Mouse (Mus musculus) B cell, adult 62 days (primary cell): ENCODE data around the gene Prdm5. TPM values are rescaled to one million over a fixed set of nuclear protein-coding genes. Genes with fewer than 3 reads are reported as not detected.

ENCODE experiments used
- total RNA-seq: library from RNA; stranded (reverse); gene quantifications from 4 replicates; pipeline ENCODE4 v1.2.4, GENCODE M21; 2023

Gene Prdm5
- not detected in 4 replicates for total RNA-seq

GRCm38 (mm10) chr6:65778861-65779688, at the start of gene Prdm5:
Prdm5 (plus strand) TSS chr6:65778988.

DNA sequence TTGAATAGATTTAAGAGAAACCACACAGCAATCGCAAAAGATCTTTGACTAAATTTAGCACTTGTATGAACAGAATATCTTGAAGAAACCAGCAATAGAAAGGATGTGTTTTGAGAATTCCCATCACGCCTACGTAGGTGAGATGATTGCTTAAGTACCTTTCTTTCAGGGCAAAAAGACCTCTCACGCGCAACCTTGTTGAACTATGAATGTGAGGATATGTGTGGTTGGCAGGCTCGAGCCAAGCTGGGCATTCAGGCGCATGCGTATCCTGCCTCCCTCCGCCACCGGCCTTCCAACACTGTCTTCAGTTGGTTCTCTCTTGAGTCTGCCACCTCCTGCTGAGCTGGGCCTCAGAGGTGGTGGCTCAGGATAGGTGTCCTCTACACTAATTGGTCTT, 173.5 kb downstream of the Prdm5 start, which contains the start of gene 4930544G11Rik:
4930544G11Rik (plus strand) TSS at position 301 of the 400 bp plus-strand sequence.

Other genes with a start within 250 kb of the Prdm5 start
- gene Ndnf, start 107.4 kb upstream of the Prdm5 start, total RNA-seq, result 0.06 to 0.41 TPM (median 0.09 TPM) in 4 replicates
- not detected in 4 replicates for gene 4930544G11Rik, start 173.6 kb downstream of the Prdm5 start, total RNA-seq